Mouse (Mus musculus) heart, embryonic 12.5 days (tissue): ENCODE results near the gene Terb1. TPM values are rescaled to one million over a fixed set of nuclear protein-coding genes. Genes with fewer than 3 reads are reported as not detected.

ENCODE experiments used
- ATAC-seq: fragments of 200-750 bp; cut with Nextera tagmentation; 2 replicates; pipeline ENCODE4 v1.8.0; 2017; ENCODE audit warnings: moderate TSS enrichment, moderate library complexity; ENCODE audit not compliant: insufficient number of reproducible peaks, low FRiP score
- H3K27ac ChIP-seq: fragments of 300-500 bp; sonication (generic); 2 replicates; pipeline ENCODE4 v1.5.1; 2016; ENCODE audit warnings: mild to moderate bottlenecking, moderate library complexity; ENCODE audit not compliant: poor library complexity, severe bottlenecking
- H3K27me3 ChIP-seq: fragments of 300-500 bp; sonication (generic); replicated peaks from 2 replicates; pipeline ENCODE4 v1.6.1; 2016; ENCODE audit warnings: mild to moderate bottlenecking, moderate library complexity
- H3K36me3 ChIP-seq: fragments of 300-500 bp; sonication (generic); 2 replicates; pipeline ENCODE4 v1.6.1; 2016; ENCODE audit warnings: mild to moderate bottlenecking, moderate library complexity
- H3K4me1 ChIP-seq: fragments of 300-500 bp; sonication (generic); replicated peaks from 2 replicates; pipeline ENCODE4 v1.6.1; 2016; ENCODE audit warnings: mild to moderate bottlenecking
- H3K4me2 ChIP-seq: fragments of 300-500 bp; sonication (generic); 2 replicates; pipeline ENCODE4 v1.6.1; 2016; ENCODE audit warnings: mild to moderate bottlenecking, moderate library complexity
- H3K4me3 ChIP-seq: fragments of 300-500 bp; sonication (generic); 2 replicates; pipeline ENCODE4 v1.5.1; 2016; ENCODE audit warnings: mild to moderate bottlenecking
- H3K9ac ChIP-seq: fragments of 300-500 bp; sonication (generic); 2 replicates; pipeline ENCODE4 v1.6.1; 2016; ENCODE audit warnings: mild to moderate bottlenecking, moderate library complexity
- H3K9me3 ChIP-seq: fragments of 300-500 bp; sonication (generic); replicated peaks from 2 replicates; pipeline ENCODE4 v1.6.1; 2016; ENCODE audit warnings: mild to moderate bottlenecking, moderate library complexity
- WGBS: fragments of 180-500 bp; shearing (Covaris S2); methylation state at CpG from one replicate; pipeline ENCODE4 v1.1.7; 2016; 5-methylcytosine and 5-hydroxymethylcytosine counted together
- polyA plus RNA-seq: library from polyadenylated mRNA; unstranded; fragments of >200 nt; fragmentation: Nextera tagmentation; extraction: Ambion mirVana; gene quantifications from 2 replicates; pipeline ENCODE4 v1.2.1, GENCODE M21; 2016

Gene Terb1
- polyA plus RNA-seq, 1 experiment from 2014 or later: 0.15 TPM

- H3K4me2 ChIP-seq: no peak overlapping the region
- no peaks in the 10 kb centered on the region for H3K27me3 ChIP-seq
- peaks cover 89% of the 10 kb centered on the region for H3K36me3 ChIP-seq
- H3K27ac ChIP-seq: no peak overlapping the region
- peaks cover 23% of the 10 kb centered on the region for H3K4me1 ChIP-seq
- ATAC-seq: no peak
- no peak overlapping the region for H3K9ac ChIP-seq
- H3K4me3 ChIP-seq: no peak overlapping the region
- H3K9me3 ChIP-seq: peaks cover 7% of the 10 kb centered on the region; the same call in 1 of the 2 replicates
- 89% methylated on average over 18 of the region's 18 CpGs for WGBS
These were observed 74.8 kb downstream of the Terb1 start for GRCm38 (mm10) chr8:104434826-104435354.

GRCm38 (mm10) chr8:104434275-104434674 is 75.4 kb downstream of the Terb1 start:
- H3K27ac ChIP-seq: no peak overlapping the region
- H3K4me3 ChIP-seq: no peak overlapping the region
- H3K4me2 ChIP-seq: no peak overlapping the region
- H3K36me3 ChIP-seq: peaks cover 89% of the 10 kb centered on the region
- peaks cover 7% of the 10 kb centered on the region; the same call in 1 of the 2 replicates for H3K9me3 ChIP-seq
- no peak for ATAC-seq
- no peaks in the 10 kb centered on the region for H3K27me3 ChIP-seq
- H3K4me1 ChIP-seq: peaks cover 23% of the 10 kb centered on the region
- 77% methylated on average over 4 of the region's 4 CpGs for whole genome bisulfite sequencing
- H3K9ac ChIP-seq: no peak overlapping the region

- H3K4me1 ChIP-seq: peaks cover 23% of the 10 kb centered on the region
- no peak overlapping the region for H3K4me2 ChIP-seq
- no peak overlapping the region for H3K4me3 ChIP-seq
- ATAC-seq: no peak
- 91% methylated on average over 5 of the region's 5 CpGs for WGBS
- no peaks in the 10 kb centered on the region for H3K27me3 ChIP-seq
- no peak overlapping the region for H3K9ac ChIP-seq
- no peak overlapping the region for H3K27ac ChIP-seq
- H3K36me3 ChIP-seq: peaks cover 89% of the 10 kb centered on the region
- H3K9me3 ChIP-seq: peaks cover 7% of the 10 kb centered on the region; the same call in 1 of the 2 replicates
These were observed 76.4 kb downstream of the Terb1 start for GRCm38 (mm10) chr8:104433191-104433842.

- H3K36me3 ChIP-seq: peaks cover 93% of the 10 kb centered on the region
- H3K27me3 ChIP-seq: no peaks in the 10 kb centered on the region
- H3K9ac ChIP-seq: no peak overlapping the region
- 97% methylated on average over 6 of the region's 6 CpGs for WGBS
- no peak overlapping the region for H3K4me2 ChIP-seq
- H3K9me3 ChIP-seq: peaks cover 7% of the 10 kb centered on the region; the same call in 1 of the 2 replicates
- no peak for ATAC-seq
- peaks cover 23% of the 10 kb centered on the region for H3K4me1 ChIP-seq
- H3K4me3 ChIP-seq: no peak overlapping the region
- no peak overlapping the region for H3K27ac ChIP-seq
These were observed 77.1 kb downstream of the Terb1 start for GRCm38 (mm10) chr8:104432656-104433055.

GRCm38 (mm10) chr8:104430230-104430629 is 79.5 kb downstream of the Terb1 start:
- H3K4me1 ChIP-seq: peaks cover 9% of the 10 kb centered on the region
- no peak overlapping the region for H3K9ac ChIP-seq
- H3K4me2 ChIP-seq: no peak overlapping the region
- no peaks in the 10 kb centered on the region for H3K27me3 ChIP-seq
- H3K36me3 ChIP-seq: peaks cover 99% of the 10 kb centered on the region
- 87% methylated on average over 7 of the region's 7 CpGs for WGBS
- H3K4me3 ChIP-seq: no peak overlapping the region
- no peak overlapping the region for H3K27ac ChIP-seq
- ATAC-seq: no peak
- peaks cover 3% of the 10 kb centered on the region; the same call in 1 of the 2 replicates for H3K9me3 ChIP-seq

GRCm38 (mm10) chr8:104427703-104428102 is 82.0 kb downstream of the Terb1 start:
- H3K9me3 ChIP-seq: peaks cover 3% of the 10 kb centered on the region; the same call in 1 of the 2 replicates
- H3K4me3 ChIP-seq: no peak overlapping the region
- ATAC-seq: no peak
- no peak overlapping the region for H3K4me2 ChIP-seq
- peaks cover 96% of the 10 kb centered on the region for H3K36me3 ChIP-seq
- H3K9ac ChIP-seq: no peak overlapping the region
- peaks cover 2% of the 10 kb centered on the region; the same call in 1 of the 2 replicates for H3K4me1 ChIP-seq
- no peak overlapping the region for H3K27ac ChIP-seq
- H3K27me3 ChIP-seq: no peaks in the 10 kb centered on the region
- 92% methylated on average over 13 of the region's 13 CpGs for WGBS

GRCm38 (mm10) chr8:104422313-104422712 is 87.4 kb downstream of the Terb1 start:
- H3K9me3 ChIP-seq: no peaks in the 10 kb centered on the region
- no peak overlapping the region for H3K4me3 ChIP-seq
- WGBS: 43% methylated on average over 6 of the region's 6 CpGs
- H3K36me3 ChIP-seq: peaks cover 94% of the 10 kb centered on the region
- H3K4me1 ChIP-seq: peaks cover 16% of the 10 kb centered on the region
- H3K4me2 ChIP-seq: no peak overlapping the region
- H3K27me3 ChIP-seq: no peaks in the 10 kb centered on the region
- H3K9ac ChIP-seq: no peak overlapping the region
- peak; percentile 61 for ATAC-seq
- H3K27ac ChIP-seq: 0 out of 2 replicates have a peak overlapping the region, but pooled peaks have one; percentile 3

GRCm38 (mm10) chr8:104416022-104416421 is 93.7 kb downstream of the Terb1 start:
- H3K9ac ChIP-seq: no peak overlapping the region
- no peak overlapping the region for H3K4me2 ChIP-seq
- H3K27me3 ChIP-seq: no peaks in the 10 kb centered on the region
- peaks cover 16% of the 10 kb centered on the region for H3K4me1 ChIP-seq
- H3K27ac ChIP-seq: no peak overlapping the region
- no peaks in the 10 kb centered on the region for H3K9me3 ChIP-seq
- ATAC-seq: no peak
- H3K36me3 ChIP-seq: peaks cover 47% of the 10 kb centered on the region
- H3K4me3 ChIP-seq: no peak overlapping the region
- WGBS: 85% methylated on average over 6 of the region's 6 CpGs

- H3K4me3 ChIP-seq: no peak overlapping the region
- no peak overlapping the region for H3K4me2 ChIP-seq
- no peak overlapping the region for H3K27ac ChIP-seq
- H3K27me3 ChIP-seq: no peaks in the 10 kb centered on the region
- H3K9me3 ChIP-seq: no peaks in the 10 kb centered on the region
- no peak for ATAC-seq
- WGBS: 53% methylated on average over 3 of the region's 3 CpGs
- peaks cover 16% of the 10 kb centered on the region for H3K4me1 ChIP-seq
- peaks cover 29% of the 10 kb centered on the region for H3K36me3 ChIP-seq
- H3K9ac ChIP-seq: no peak overlapping the region
These were observed 95.5 kb downstream of the Terb1 start for GRCm38 (mm10) chr8:104414204-104414603.

GRCm38 (mm10) chr8:104413770-104414169 is 95.9 kb downstream of the Terb1 start:
- no peak overlapping the region for H3K27ac ChIP-seq

GRCm38 (mm10) chr8:104412805-104413532 is 96.7 kb downstream of the Terb1 start:
- 48% methylated on average over 7 of the region's 7 CpGs for WGBS
- Histone ChIP-seq H3K4me3 (no peak overlapping the region), H3K27me3 (no peaks in the 10 kb centered on the region), H3K27ac (no peak overlapping the region), H3K4me1 (peaks cover 16% of the 10 kb centered on the region), H3K4me2 (no peak overlapping the region), H3K9ac (no peak overlapping the region), H3K9me3 (no peaks in the 10 kb centered on the region), H3K36me3 (peaks cover 19% of the 10 kb centered on the region)
- ATAC-seq: no peak

More at GRCm38 (mm10) chr8:104413770-104414169, 95.9 kb downstream of the Terb1 start:
- Histone ChIP-seq H3K36me3 (peaks cover 24% of the 10 kb centered on the region), H3K4me3 (no peak overlapping the region), H3K9ac (no peak overlapping the region), H3K27me3 (no peaks in the 10 kb centered on the region), H3K9me3 (no peaks in the 10 kb centered on the region), H3K4me1 (peaks cover 16% of the 10 kb centered on the region), H3K4me2 (no peak overlapping the region)
- WGBS: 56% methylated on average over 4 of the region's 4 CpGs
- ATAC-seq: no peak
